Mouse (Mus musculus) lung, embryonic 15.5 days (tissue): ENCODE measurements around the gene Btnl10. TPM values are rescaled to one million over a fixed set of nuclear protein-coding genes. Genes with fewer than 3 reads are reported as not detected.

Experiments
- ATAC-seq: fragments of 200-750 bp; cut with Nextera tagmentation; 2 replicates; pipeline ENCODE4 v1.8.0; 2017; ENCODE audit warnings: moderate number of reproducible peaks, borderline replicate concordance; ENCODE audit not compliant: low FRiP score, low TSS enrichment; ENCODE audit errors: extremely low read depth
- H3K27ac ChIP-seq: fragments of 300-500 bp; sonication (generic); 2 replicates; pipeline ENCODE4 v1.5.1; 2015; ENCODE audit warnings: moderate library complexity, mild to moderate bottlenecking, inconsistent platforms
- H3K27me3 ChIP-seq: fragments of 300-500 bp; sonication (generic); 2 replicates; pipeline ENCODE4 v1.6.1; 2015; ENCODE audit warnings: inconsistent platforms
- H3K36me3 ChIP-seq: fragments of 300-500 bp; sonication (generic); 2 replicates; pipeline ENCODE4 v1.6.1; 2015; ENCODE audit warnings: inconsistent platforms
- H3K4me1 ChIP-seq: fragments of 300-500 bp; sonication (generic); 2 replicates; pipeline ENCODE4 v1.6.1; 2015; ENCODE audit warnings: inconsistent platforms
- H3K4me2 ChIP-seq: fragments of 300-500 bp; sonication (generic); 2 replicates; pipeline ENCODE4 v1.6.1; 2015; ENCODE audit warnings: inconsistent platforms, mild to moderate bottlenecking, moderate library complexity
- H3K4me3 ChIP-seq: fragments of 300-500 bp; sonication (generic); 2 replicates; pipeline ENCODE4 v1.5.1; 2015; ENCODE audit warnings: mild to moderate bottlenecking, inconsistent platforms
- H3K9ac ChIP-seq: fragments of 300-500 bp; sonication (generic); 2 replicates; pipeline ENCODE4 v1.6.1; 2015; ENCODE audit warnings: inconsistent platforms
- H3K9me3 ChIP-seq: fragments of 300-500 bp; sonication (generic); 2 replicates; pipeline ENCODE4 v1.6.1; 2016; ENCODE audit warnings: inconsistent platforms
- WGBS: fragments of 180-500 bp; shearing (Covaris S2); methylation state at CpG from one replicate; pipeline ENCODE4 v1.1.7; 2015; 5-methylcytosine and 5-hydroxymethylcytosine counted together
- polyA plus RNA-seq: library from polyadenylated mRNA; unstranded; fragments of >200 nt; fragmentation: Nextera tagmentation; extraction: Ambion mirVana; gene quantifications from 2 replicates; pipeline ENCODE4 v1.2.1, GENCODE M21; 2015

Gene Btnl10
- polyA plus RNA-seq, 1 experiment from 2014 or later, result not detected

- Histone ChIP-seq H3K27me3 (no peaks in the 10 kb centered on the region), H3K9me3 (no peaks in the 10 kb centered on the region), H3K27ac (no peak overlapping the region), H3K4me2 (peak overlapping the region; percentile 70), H3K4me3 (peak overlapping the region; percentile 32), H3K36me3 (no peaks in the 10 kb centered on the region), H3K9ac (peak overlapping the region; percentile 33), H3K4me1 (no peaks in the 10 kb centered on the region; the same call in 1 of the 2 replicates)
- 9% methylated on average over 17 of the region's 17 CpGs for WGBS
- no peak; the same call in 1 of the 2 replicates for ATAC-seq
These were observed 3.2 kb upstream of the Btnl10 start for GRCm38 (mm10) chr11:58914461-58915028.

- Histone ChIP-seq H3K27me3 (no peaks in the 10 kb centered on the region), H3K27ac (no peak overlapping the region), H3K9ac (no peak overlapping the region), H3K36me3 (no peaks in the 10 kb centered on the region), H3K4me1 (no peaks in the 10 kb centered on the region; the same call in 1 of the 2 replicates), H3K9me3 (no peaks in the 10 kb centered on the region), H3K4me3 (no peak overlapping the region), H3K4me2 (no peak overlapping the region)
- 45% methylated on average over 14 of the region's 14 CpGs for WGBS
- no peak for ATAC-seq
These were observed 596 bp upstream of the Btnl10 start for GRCm38 (mm10) chr11:58916879-58917744.

- no peak overlapping the region for H3K27ac ChIP-seq
- H3K4me1 ChIP-seq, result no peaks in the 10 kb centered on the region; the same call in 1 of the 2 replicates
- 67% methylated on average over 5 of the region's 5 CpGs for WGBS
- H3K4me2 ChIP-seq, result no peak overlapping the region
- 0 out of 2 replicates have a peak, but pooled peaks cover 5% of the 10 kb centered on the region for H3K27me3 ChIP-seq
- no peak overlapping the region for H3K4me3 ChIP-seq
- no peaks in the 10 kb centered on the region for H3K9me3 ChIP-seq
- H3K36me3 ChIP-seq, result no peaks in the 10 kb centered on the region
- H3K9ac ChIP-seq, result no peak overlapping the region
- no peak for ATAC-seq
These were observed 1.1 kb downstream of the Btnl10 start for GRCm38 (mm10) chr11:58918759-58919158.

- H3K27me3 ChIP-seq, result 0 out of 2 replicates have a peak, but pooled peaks cover 5% of the 10 kb centered on the region
- H3K9me3 ChIP-seq, result no peaks in the 10 kb centered on the region
- no peak overlapping the region for H3K27ac ChIP-seq
- 0 out of 2 replicates have a peak, but pooled peaks cover 1% of the 10 kb centered on the region for H3K4me1 ChIP-seq
- H3K36me3 ChIP-seq, result no peaks in the 10 kb centered on the region
- WGBS, result 75% methylated on average over 9 of the region's 9 CpGs
- ATAC-seq, result no peak
- no peak overlapping the region for H3K9ac ChIP-seq
- H3K4me2 ChIP-seq, result no peak overlapping the region
- H3K4me3 ChIP-seq, result no peak overlapping the region
These were observed 4.7 kb downstream of the Btnl10 start for GRCm38 (mm10) chr11:58922420-58922819.

GRCm38 (mm10) chr11:58926651-58927050 lies 8.9 kb downstream of the Btnl10 start:
- Histone ChIP-seq H3K4me3 (no peak overlapping the region), H3K4me2 (no peak overlapping the region), H3K27ac (no peak overlapping the region), H3K27me3 (0 out of 2 replicates have a peak, but pooled peaks cover 5% of the 10 kb centered on the region), H3K4me1 (0 out of 2 replicates have a peak, but pooled peaks cover 15% of the 10 kb centered on the region), H3K9ac (no peak overlapping the region), H3K36me3 (peaks cover 9% of the 10 kb centered on the region), H3K9me3 (no peaks in the 10 kb centered on the region)
- no peak for ATAC-seq
- WGBS, result 54% methylated on average over 2 of the region's 3 CpGs

- Histone ChIP-seq H3K27ac (no peak overlapping the region), H3K27me3 (0 out of 2 replicates have a peak, but pooled peaks cover 5% of the 10 kb centered on the region), H3K36me3 (peaks cover 13% of the 10 kb centered on the region), H3K4me1 (0 out of 2 replicates have a peak, but pooled peaks cover 15% of the 10 kb centered on the region), H3K4me2 (no peak overlapping the region), H3K4me3 (no peak overlapping the region), H3K9me3 (no peaks in the 10 kb centered on the region), H3K9ac (no peak overlapping the region)
- WGBS, result 53% methylated on average over 2 of the region's 2 CpGs
- ATAC-seq, result no peak
These were observed 9.3 kb downstream of the Btnl10 start for GRCm38 (mm10) chr11:58927053-58927452.

- 0 out of 2 replicates have a peak, but pooled peaks cover 3% of the 10 kb centered on the region for H3K27me3 ChIP-seq
- peak; percentile 64; the same call in 1 of the 2 replicates for ATAC-seq
- peaks cover 22% of the 10 kb centered on the region for H3K36me3 ChIP-seq
- H3K9ac ChIP-seq, result no peak overlapping the region
- peak overlapping the region; percentile 26 for H3K4me3 ChIP-seq
- H3K4me2 ChIP-seq, result peak overlapping the region; percentile 48
- H3K9me3 ChIP-seq, result no peaks in the 10 kb centered on the region
- peak overlapping the region; percentile 67 for H3K27ac ChIP-seq
- 0 out of 2 replicates have a peak, but pooled peaks cover 15% of the 10 kb centered on the region for H3K4me1 ChIP-seq
- WGBS, result 14% methylated on average over 20 of the region's 20 CpGs
These were observed 10.3 kb downstream of the Btnl10 start for GRCm38 (mm10) chr11:58927790-58928651.

- H3K4me1 ChIP-seq, result 0 out of 2 replicates have a peak, but pooled peaks cover 15% of the 10 kb centered on the region
- no peak overlapping the region for H3K4me2 ChIP-seq
- no peak for ATAC-seq
- H3K27me3 ChIP-seq, result no peaks in the 10 kb centered on the region
- H3K9me3 ChIP-seq, result no peaks in the 10 kb centered on the region
- H3K27ac ChIP-seq, result no peak overlapping the region
- H3K4me3 ChIP-seq, result no peak overlapping the region
- 65% methylated on average over 4 of the region's 4 CpGs for WGBS
- H3K9ac ChIP-seq, result no peak overlapping the region
- H3K36me3 ChIP-seq, result peaks cover 33% of the 10 kb centered on the region
These were observed 11.3 kb downstream of the Btnl10 start for GRCm38 (mm10) chr11:58929055-58929454.

GRCm38 (mm10) chr11:58929641-58930040 lies 11.9 kb downstream of the Btnl10 start:
- H3K36me3 ChIP-seq, result peaks cover 37% of the 10 kb centered on the region
- no peaks in the 10 kb centered on the region for H3K9me3 ChIP-seq
- H3K4me1 ChIP-seq, result 0 out of 2 replicates have a peak, but pooled peaks cover 15% of the 10 kb centered on the region
- H3K9ac ChIP-seq, result no peak overlapping the region
- WGBS, result 33% methylated on average over 3 of the region's 3 CpGs
- H3K4me3 ChIP-seq, result no peak overlapping the region
- no peak overlapping the region for H3K27ac ChIP-seq
- H3K4me2 ChIP-seq, result no peak overlapping the region
- no peak for ATAC-seq
- H3K27me3 ChIP-seq, result no peaks in the 10 kb centered on the region

- H3K27me3 ChIP-seq, result no peaks in the 10 kb centered on the region
- no peak overlapping the region for H3K9ac ChIP-seq
- H3K4me2 ChIP-seq, result no peak overlapping the region
- H3K36me3 ChIP-seq, result peaks cover 41% of the 10 kb centered on the region
- H3K9me3 ChIP-seq, result no peaks in the 10 kb centered on the region
- ATAC-seq, result no peak
- H3K4me3 ChIP-seq, result no peak overlapping the region
- H3K4me1 ChIP-seq, result 0 out of 2 replicates have a peak, but pooled peaks cover 15% of the 10 kb centered on the region
- no peak overlapping the region for H3K27ac ChIP-seq
- WGBS, result 79% methylated on average over 3 of the region's 3 CpGs
These were observed 12.5 kb downstream of the Btnl10 start for GRCm38 (mm10) chr11:58930254-58930653.

GRCm38 (mm10) chr11:58931576-58931975 lies 13.9 kb downstream of the Btnl10 start:
- 62% methylated on average over 4 of the region's 4 CpGs for WGBS
- ATAC-seq, result 0 out of 2 replicates have a peak, but pooled peaks have one; percentile 19
- H3K36me3 ChIP-seq, result peaks cover 52% of the 10 kb centered on the region

More at GRCm38 (mm10) chr11:58931576-58931975, 13.9 kb downstream of the Btnl10 start:
- no peaks in the 10 kb centered on the region for H3K9me3 ChIP-seq
- H3K4me1 ChIP-seq, result peaks cover 20% of the 10 kb centered on the region; the same call in 1 of the 2 replicates
- H3K9ac ChIP-seq, result no peak overlapping the region
- no peak overlapping the region for H3K4me2 ChIP-seq
- H3K4me3 ChIP-seq, result no peak overlapping the region
- H3K27ac ChIP-seq, result no peak overlapping the region
- no peaks in the 10 kb centered on the region for H3K27me3 ChIP-seq
